Mouse (Mus musculus): ENCODE results near the gene Mcmbp.

Gene Mcmbp

GRCm38 (mm10) chr7:128740334-128740733, at the start of gene Mcmbp:
Mcmbp (minus strand) TSS chr7:128740495.
- DNase-seq (ENCODE audit: low spot score) = peak; percentile 92

GRCm38 (mm10) chr7:128790045-128790444, 49.8 kb upstream of the Mcmbp start:
- DNase-seq (ENCODE audit: low spot score) = no peak

GRCm38 (mm10) chr7:128781846-128782245, 41.6 kb upstream of the Mcmbp start:
- no peak for DNase-seq (ENCODE audit: low spot score)

- no peak for DNase-seq (ENCODE audit: low spot score)
Measured at GRCm38 (mm10) chr7:128779305-128779704, 39.0 kb upstream of the Mcmbp start.

DNA sequence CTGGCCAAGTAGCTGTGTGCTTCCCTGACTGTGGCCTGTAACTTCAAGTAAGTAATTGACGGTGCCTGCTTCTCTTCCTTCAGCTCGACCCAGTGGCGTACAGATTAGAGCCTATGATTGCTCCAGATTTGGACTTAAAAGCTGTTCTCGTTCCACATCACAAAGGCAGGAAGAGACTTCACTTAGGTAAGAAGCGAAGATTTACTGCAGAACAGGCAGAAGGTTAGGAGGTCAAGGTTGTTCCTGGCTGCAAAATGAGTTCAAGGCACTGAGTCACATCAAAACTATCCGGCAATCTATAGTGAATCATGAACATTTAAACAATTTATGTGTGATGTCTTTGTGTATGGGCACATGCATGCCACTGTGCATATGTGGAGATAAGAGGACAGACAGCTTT, 36.9 kb upstream of the Mcmbp start:
- DNase-seq (ENCODE audit: low spot score) = no peak

DNA sequence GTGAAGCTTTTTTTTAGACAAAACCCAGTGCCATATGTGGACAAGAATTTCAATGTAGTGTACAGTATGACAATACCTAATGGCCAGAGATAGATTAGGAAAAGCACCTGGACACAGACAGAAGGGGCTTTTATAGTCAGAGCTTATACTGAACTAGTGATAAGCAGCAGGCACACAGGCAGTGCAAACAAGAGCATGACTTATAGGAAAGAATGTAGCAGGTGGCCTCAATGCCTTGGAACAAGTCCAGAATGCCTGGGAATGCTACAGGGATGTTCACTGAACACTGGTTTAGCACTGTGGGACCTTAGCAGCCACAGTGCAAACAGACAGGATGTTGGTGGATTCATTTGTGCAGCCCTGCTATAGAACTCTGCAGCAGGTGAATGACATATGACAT, 26.4 kb upstream of the Mcmbp start:
- DNase-seq (ENCODE audit: low spot score) = no peak

DNA sequence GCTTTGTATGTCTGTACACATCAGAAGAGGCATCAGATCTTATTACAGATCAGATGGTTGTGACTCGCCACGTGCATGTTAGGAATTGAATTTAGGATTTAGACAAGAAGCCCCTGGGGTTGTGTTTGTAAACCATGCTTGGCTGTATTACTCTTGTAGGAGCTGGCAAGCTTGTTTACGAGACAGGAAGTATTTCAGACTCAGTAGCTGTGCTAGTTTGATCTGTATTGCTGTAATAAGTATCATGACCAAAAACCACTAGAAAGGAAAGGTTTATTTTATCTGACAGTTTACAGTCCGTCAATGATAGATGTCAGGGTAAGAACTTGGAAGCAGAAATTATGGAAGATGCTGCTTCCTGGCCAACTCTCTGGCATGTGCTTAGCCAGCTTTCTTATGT, 18.7 kb upstream of the Mcmbp start:
- DNase-seq (ENCODE audit: low spot score) = no peak

GRCm38 (mm10) chr7:128755396-128755795, 15.1 kb upstream of the Mcmbp start:
- no peak for DNase-seq (ENCODE audit: low spot score)

DNA sequence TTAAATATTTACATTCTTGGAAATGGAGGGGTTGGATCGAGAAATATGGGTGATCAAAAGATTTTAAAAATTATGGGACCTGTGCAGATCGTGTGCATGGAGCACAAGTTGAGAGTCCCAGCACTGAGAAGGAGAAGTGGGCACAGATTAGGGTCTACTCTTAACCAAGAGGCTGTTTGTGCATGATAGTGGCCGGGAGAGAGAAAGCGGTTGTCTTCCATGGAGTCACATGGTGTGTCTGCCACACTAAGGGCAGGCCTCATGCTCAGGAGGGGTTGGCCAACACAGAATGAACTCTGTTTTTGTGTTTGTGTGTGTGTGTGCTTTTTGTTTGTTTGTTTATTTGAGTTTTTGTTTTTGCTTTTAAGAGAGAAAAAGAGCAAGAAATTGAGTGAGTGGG, 11.7 kb upstream of the Mcmbp start:
- DNase-seq (ENCODE audit: low spot score) = no peak

DNA sequence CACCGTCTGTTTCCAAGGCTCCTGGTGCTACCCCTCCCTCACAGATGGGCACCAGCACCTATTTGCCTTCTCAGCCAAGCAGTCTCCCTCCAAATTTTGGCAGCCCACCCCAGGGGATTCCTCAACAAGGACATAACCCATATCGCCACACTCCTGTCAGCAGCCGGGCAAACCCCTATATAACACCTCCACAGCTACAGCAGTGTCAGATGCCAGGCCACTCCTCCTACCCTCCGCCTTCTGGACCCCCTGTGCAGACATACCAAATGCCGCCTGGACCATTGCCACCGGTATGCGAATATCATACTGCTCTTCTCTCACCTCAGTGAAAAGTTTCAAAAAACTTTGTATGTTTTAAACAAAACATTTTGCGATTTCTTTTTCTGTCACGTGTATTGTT, 10.0 kb upstream of the Mcmbp start:
- DNase-seq (ENCODE audit: low spot score) = no peak

DNA sequence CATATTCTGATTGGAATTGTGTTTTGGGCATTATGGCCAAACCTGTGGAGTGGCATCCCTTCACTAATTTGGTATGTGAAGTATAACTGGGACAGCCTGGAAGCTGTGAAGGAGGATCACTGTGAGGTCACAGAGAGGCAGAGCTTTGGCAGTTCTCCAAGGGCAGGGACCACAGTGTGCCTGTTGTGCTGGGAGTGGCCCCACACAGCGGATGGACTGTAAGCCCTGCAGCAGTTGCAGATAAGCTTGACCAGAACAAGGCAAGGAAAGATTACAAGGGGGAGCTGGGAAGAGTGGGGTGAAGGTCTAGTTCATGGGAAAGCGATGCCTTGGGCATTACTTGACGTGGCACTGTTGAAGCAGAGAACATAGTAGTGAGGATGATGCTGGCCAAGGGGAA, 8.5 kb upstream of the Mcmbp start:
- no peak for DNase-seq (ENCODE audit: low spot score)

DNA sequence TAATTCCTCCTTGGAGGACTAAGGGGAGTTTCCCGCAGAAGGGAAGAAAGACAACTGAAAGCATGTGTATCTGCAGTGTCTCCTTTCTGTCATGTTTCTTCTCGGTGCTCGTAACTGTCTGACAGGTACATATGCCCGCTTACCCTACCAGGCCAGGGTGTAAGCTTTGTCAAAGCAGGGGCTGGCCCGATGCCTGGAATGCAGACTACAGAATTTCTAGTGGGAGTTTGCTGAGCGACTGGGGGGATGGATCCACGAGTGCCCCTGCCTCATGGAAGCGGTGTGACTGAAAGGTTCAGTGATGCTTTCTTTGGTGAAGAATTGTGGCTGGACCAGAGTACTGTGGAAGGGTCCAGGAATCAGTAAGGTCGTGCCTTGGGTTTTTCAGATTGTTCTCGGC, 5.9 kb upstream of the Mcmbp start:
- DNase-seq (ENCODE audit: low spot score) = no peak

GRCm38 (mm10) chr7:128744684-128745485, 4.6 kb upstream of the Mcmbp start, which contains the start of gene Sec23ip:
Sec23ip (plus strand) TSS chr7:128744943.
- DNase-seq (ENCODE audit: low spot score) = peak; percentile 98

GRCm38 (mm10) chr7:128743898-128744297, 3.6 kb upstream of the Mcmbp start:
- DNase-seq (ENCODE audit: low spot score) = no peak

GRCm38 (mm10) chr7:128739462-128740277, 625 bp downstream of the Mcmbp start:
- peak; percentile 51 for DNase-seq (ENCODE audit: low spot score)

- no peak for DNase-seq (ENCODE audit: low spot score)
Measured at GRCm38 (mm10) chr7:128739116-128739461, 1.2 kb downstream of the Mcmbp start.

DNA sequence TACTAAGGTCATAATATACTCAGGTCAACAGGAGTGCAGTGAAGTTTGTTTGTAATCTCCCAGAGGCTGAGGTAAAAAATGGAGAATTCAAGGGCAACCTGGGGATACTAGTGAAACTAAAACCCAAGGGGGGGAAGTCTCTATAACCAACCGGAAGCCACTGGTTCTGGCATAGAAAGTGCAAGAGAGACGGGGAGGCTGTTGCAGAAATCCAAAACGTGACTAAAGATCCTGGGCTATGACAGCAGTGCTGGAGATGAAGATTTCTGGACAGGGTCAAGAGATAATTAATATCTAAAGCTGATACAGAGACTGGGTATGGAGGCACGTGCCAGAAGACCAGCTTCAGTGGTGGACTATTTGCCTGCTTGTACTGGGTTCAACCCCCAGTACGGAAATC, 2.3 kb downstream of the Mcmbp start:
- peak; percentile 31 for DNase-seq (ENCODE audit: low spot score)

DNA sequence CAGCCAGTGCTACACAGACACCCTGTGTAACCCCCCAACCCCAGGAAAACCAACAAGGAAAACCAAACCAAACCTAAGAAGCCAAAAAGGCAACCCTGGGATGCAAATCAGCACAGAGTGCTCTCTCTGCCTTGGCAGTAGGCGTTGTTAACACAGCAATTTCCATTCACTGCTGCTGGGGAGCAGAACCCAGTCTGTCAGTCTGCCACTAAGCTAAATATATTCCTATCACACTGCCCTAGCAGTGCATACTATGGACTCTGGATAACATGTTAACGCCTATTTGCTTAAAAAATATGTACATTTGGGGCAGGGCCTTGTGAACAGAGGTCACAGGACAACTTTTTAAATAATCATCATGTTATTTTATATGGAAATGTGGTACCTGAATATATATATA, 8.7 kb downstream of the Mcmbp start:
- DNase-seq (ENCODE audit: low spot score) = no peak

- DNase-seq (ENCODE audit: low spot score) = no peak
Measured at GRCm38 (mm10) chr7:128728738-128729137, 11.6 kb downstream of the Mcmbp start.

DNA sequence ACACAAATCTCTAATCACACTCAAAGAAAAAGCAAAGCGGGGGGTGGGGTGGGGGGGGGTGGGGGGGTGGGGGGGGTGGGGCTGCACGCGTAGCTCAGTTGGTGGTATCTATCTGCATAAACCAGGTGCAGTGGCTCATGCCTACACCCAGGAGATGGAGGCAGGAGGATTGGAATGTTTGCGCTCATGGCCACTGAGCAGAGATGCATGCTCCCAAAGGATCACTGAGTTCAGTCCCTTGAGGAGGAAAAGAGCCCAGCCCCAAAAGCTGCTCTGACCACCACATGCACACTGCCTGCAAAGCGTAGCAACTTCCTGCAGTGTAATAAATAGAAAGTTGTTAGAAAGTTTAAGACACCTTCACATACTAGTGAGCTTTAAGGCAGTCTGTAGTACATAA, 12.6 kb downstream of the Mcmbp start:
- no peak for DNase-seq (ENCODE audit: low spot score)

DNA sequence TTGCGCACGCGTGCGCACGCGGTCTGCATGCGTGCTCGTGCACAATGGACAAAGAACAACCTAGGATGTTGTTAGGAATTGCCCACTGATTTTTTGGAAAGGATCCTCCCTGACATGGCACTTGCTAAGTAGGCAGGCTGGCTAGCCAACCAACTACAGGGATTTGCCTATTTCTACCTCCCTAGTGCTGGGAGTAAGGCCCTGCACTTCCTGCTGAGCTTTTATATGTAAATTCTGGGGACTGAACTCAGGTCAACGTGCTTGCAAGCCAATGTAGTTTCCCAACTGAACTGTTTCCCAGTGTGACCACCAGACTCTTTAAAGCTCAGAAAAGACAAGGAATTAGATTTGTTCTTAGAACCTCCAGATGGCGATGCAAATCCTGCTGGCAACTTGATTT, 13.3 kb downstream of the Mcmbp start:
- DNase-seq (ENCODE audit: low spot score) = no peak

GRCm38 (mm10) chr7:128725189-128725588, 15.1 kb downstream of the Mcmbp start:
- no peak for DNase-seq (ENCODE audit: low spot score)

GRCm38 (mm10) chr7:128724761-128725160, 15.5 kb downstream of the Mcmbp start:
- DNase-seq (ENCODE audit: low spot score) = peak; percentile 76

Measured in T-cell, adult 2 months (primary cell).